Mouse (Mus musculus): Measurements from ENCODE around the gene Slc41a2. TPM values are rescaled to one million over a fixed set of nuclear protein-coding genes. Genes with fewer than 3 reads are reported as not detected.
A peak's percentile ranks its signal among the peaks of the same experiment; 100 is the strongest.

Gene Slc41a2
- 0.15 TPM in 1 of 2 replicates, not detected in the other for polyA plus RNA-seq (2015; fragmentation: Nextera tagmentation; extraction: Ambion mirVana)

- Histone ChIP-seq H3K9ac (ENCODE audit: low read depth, low read length) (no peak within 1 kb of the TSS), H3K4me3 (ENCODE audit: low read depth, low read length) (peak within 1 kb of the TSS; percentile 54), H3K27me3 (ENCODE audit: control insufficient read depth, insufficient read depth, low read depth, low read length) (peaks cover 38% of the 10 kb centered on the region), H3K4me1 (ENCODE audit: control insufficient read depth, low read depth, low read length) (no peaks in the 10 kb centered on the region; the same call in 1 of the 2 replicates), H3K9me3 (replicated peaks; ENCODE audit: control insufficient read depth, low read length) (no peaks in the 10 kb centered on the region), H3K4me2 (ENCODE audit: low read depth, low read length) (peak within 1 kb of the TSS; percentile 65), H3K27ac (ENCODE audit: low read length) (no peak within 1 kb of the TSS), H3K36me3 (ENCODE audit: control insufficient read depth, insufficient read depth) (no peaks in the 10 kb centered on the region)
- 1% methylated on average over 89 of the region's 102 CpGs for WGBS (ENCODE audit: insufficient replicate concordance)
- ATAC-seq (ENCODE audit: low read depth), result no peak
Measured at GRCm38 (mm10) chr10:83337159-83337951, at the start of gene Slc41a2. Gene Slc41a2, minus strand, starts transcription at chr10:83337882.

GRCm38 (mm10) chr10:83385330-83385910 lies 47.7 kb upstream of the Slc41a2 start:
- H3K27ac ChIP-seq (ENCODE audit: low read length), result no peak overlapping the region
- no peak overlapping the region for H3K4me2 ChIP-seq (ENCODE audit: low read depth, low read length)
- H3K9ac ChIP-seq (ENCODE audit: low read depth, low read length), result no peak overlapping the region
- no peak overlapping the region for H3K4me3 ChIP-seq (ENCODE audit: low read depth, low read length)
- WGBS (ENCODE audit: insufficient replicate concordance), result 74% methylated on average over 7 of the region's 7 CpGs
- no peaks in the 10 kb centered on the region for H3K9me3 ChIP-seq (replicated peaks; ENCODE audit: control insufficient read depth, low read length)
- no peaks in the 10 kb centered on the region for H3K27me3 ChIP-seq (ENCODE audit: control insufficient read depth, insufficient read depth, low read depth, low read length)
- no peak for ATAC-seq (ENCODE audit: low read depth)
- H3K36me3 ChIP-seq (ENCODE audit: control insufficient read depth, insufficient read depth), result 0 out of 2 replicates have a peak, but pooled peaks cover 2% of the 10 kb centered on the region
- no peaks in the 10 kb centered on the region; the same call in 1 of the 2 replicates for H3K4me1 ChIP-seq (ENCODE audit: control insufficient read depth, low read depth, low read length)

GRCm38 (mm10) chr10:83384456-83385215 lies 47.0 kb upstream of the Slc41a2 start:
- WGBS (ENCODE audit: insufficient replicate concordance), result 43% methylated on average over 8 of the region's 8 CpGs
- Histone ChIP-seq H3K36me3 (ENCODE audit: control insufficient read depth, insufficient read depth) (0 out of 2 replicates have a peak, but pooled peaks cover 2% of the 10 kb centered on the region), H3K4me2 (ENCODE audit: low read depth, low read length) (peak overlapping the region; percentile 25), H3K9me3 (replicated peaks; ENCODE audit: control insufficient read depth, low read length) (no peaks in the 10 kb centered on the region), H3K27ac (ENCODE audit: low read length) (no peak overlapping the region), H3K27me3 (ENCODE audit: control insufficient read depth, insufficient read depth, low read depth, low read length) (no peaks in the 10 kb centered on the region), H3K9ac (ENCODE audit: low read depth, low read length) (no peak overlapping the region), H3K4me1 (ENCODE audit: control insufficient read depth, low read depth, low read length) (no peaks in the 10 kb centered on the region; the same call in 1 of the 2 replicates), H3K4me3 (ENCODE audit: low read depth, low read length) (peak overlapping the region; percentile 20; the same call in 1 of the 2 replicates)
- ATAC-seq (ENCODE audit: low read depth), result peak; percentile 70

- Histone ChIP-seq H3K27ac (ENCODE audit: low read length) (no peak overlapping the region), H3K9me3 (replicated peaks; ENCODE audit: control insufficient read depth, low read length) (no peaks in the 10 kb centered on the region), H3K4me3 (ENCODE audit: low read depth, low read length) (peak overlapping the region; percentile 8; the same call in 1 of the 2 replicates), H3K27me3 (ENCODE audit: control insufficient read depth, insufficient read depth, low read depth, low read length) (no peaks in the 10 kb centered on the region), H3K4me1 (ENCODE audit: control insufficient read depth, low read depth, low read length) (no peaks in the 10 kb centered on the region; the same call in 1 of the 2 replicates), H3K9ac (ENCODE audit: low read depth, low read length) (no peak overlapping the region), H3K36me3 (ENCODE audit: control insufficient read depth, insufficient read depth) (0 out of 2 replicates have a peak, but pooled peaks cover 2% of the 10 kb centered on the region), H3K4me2 (ENCODE audit: low read depth, low read length) (peak overlapping the region; percentile 25)
- 75% methylated on average over 13 of the region's 13 CpGs for WGBS (ENCODE audit: insufficient replicate concordance)
- no peak for ATAC-seq (ENCODE audit: low read depth)
Measured at GRCm38 (mm10) chr10:83383863-83384262, 46.2 kb upstream of the Slc41a2 start.

- no peaks in the 10 kb centered on the region; the same call in 1 of the 2 replicates for H3K4me1 ChIP-seq (ENCODE audit: control insufficient read depth, low read depth, low read length)
- H3K4me3 ChIP-seq (ENCODE audit: low read depth, low read length), result no peak overlapping the region
- no peak for ATAC-seq (ENCODE audit: low read depth)
- no peaks in the 10 kb centered on the region for H3K9me3 ChIP-seq (replicated peaks; ENCODE audit: control insufficient read depth, low read length)
- H3K9ac ChIP-seq (ENCODE audit: low read depth, low read length), result no peak overlapping the region
- no peak overlapping the region for H3K27ac ChIP-seq (ENCODE audit: low read length)
- H3K27me3 ChIP-seq (ENCODE audit: control insufficient read depth, insufficient read depth, low read depth, low read length), result no peaks in the 10 kb centered on the region
- WGBS (ENCODE audit: insufficient replicate concordance), result 33% methylated on average over 2 of the region's 2 CpGs
- no peak overlapping the region for H3K4me2 ChIP-seq (ENCODE audit: low read depth, low read length)
- H3K36me3 ChIP-seq (ENCODE audit: control insufficient read depth, insufficient read depth), result 0 out of 2 replicates have a peak, but pooled peaks cover 2% of the 10 kb centered on the region
Measured at GRCm38 (mm10) chr10:83382988-83383387, 45.3 kb upstream of the Slc41a2 start.

- H3K4me2 ChIP-seq (ENCODE audit: low read depth, low read length), result no peak overlapping the region
- H3K4me1 ChIP-seq (ENCODE audit: control insufficient read depth, low read depth, low read length), result no peaks in the 10 kb centered on the region; the same call in 1 of the 2 replicates
- 0 out of 2 replicates have a peak, but pooled peaks cover 2% of the 10 kb centered on the region for H3K36me3 ChIP-seq (ENCODE audit: control insufficient read depth, insufficient read depth)
- H3K4me3 ChIP-seq (ENCODE audit: low read depth, low read length), result no peak overlapping the region
- WGBS (ENCODE audit: insufficient replicate concordance), result 68% methylated on average over 4 of the region's 4 CpGs
- no peak for ATAC-seq (ENCODE audit: low read depth)
- H3K9ac ChIP-seq (ENCODE audit: low read depth, low read length), result no peak overlapping the region
- no peak overlapping the region for H3K27ac ChIP-seq (ENCODE audit: low read length)
- no peaks in the 10 kb centered on the region for H3K9me3 ChIP-seq (replicated peaks; ENCODE audit: control insufficient read depth, low read length)
- H3K27me3 ChIP-seq (ENCODE audit: control insufficient read depth, insufficient read depth, low read depth, low read length), result no peaks in the 10 kb centered on the region
Measured at GRCm38 (mm10) chr10:83382528-83382927, 44.8 kb upstream of the Slc41a2 start.

GRCm38 (mm10) chr10:83380501-83380900 lies 42.8 kb upstream of the Slc41a2 start:
- H3K4me3 ChIP-seq (ENCODE audit: low read depth, low read length), result no peak overlapping the region
- H3K4me1 ChIP-seq (ENCODE audit: control insufficient read depth, low read depth, low read length), result no peaks in the 10 kb centered on the region; the same call in 1 of the 2 replicates
- H3K4me2 ChIP-seq (ENCODE audit: low read depth, low read length), result no peak overlapping the region
- no peaks in the 10 kb centered on the region for H3K9me3 ChIP-seq (replicated peaks; ENCODE audit: control insufficient read depth, low read length)
- no peak for ATAC-seq (ENCODE audit: low read depth)
- 71% methylated on average over 2 of the region's 2 CpGs for WGBS (ENCODE audit: insufficient replicate concordance)
- H3K36me3 ChIP-seq (ENCODE audit: control insufficient read depth, insufficient read depth), result 0 out of 2 replicates have a peak, but pooled peaks cover 2% of the 10 kb centered on the region
- no peaks in the 10 kb centered on the region for H3K27me3 ChIP-seq (ENCODE audit: control insufficient read depth, insufficient read depth, low read depth, low read length)
- no peak overlapping the region for H3K27ac ChIP-seq (ENCODE audit: low read length)
- no peak overlapping the region for H3K9ac ChIP-seq (ENCODE audit: low read depth, low read length)

GRCm38 (mm10) chr10:83378083-83378833 lies 40.6 kb upstream of the Slc41a2 start:
- Histone ChIP-seq H3K27ac (ENCODE audit: low read length) (no peak overlapping the region), H3K9me3 (replicated peaks; ENCODE audit: control insufficient read depth, low read length) (no peaks in the 10 kb centered on the region), H3K4me2 (ENCODE audit: low read depth, low read length) (no peak overlapping the region), H3K27me3 (ENCODE audit: control insufficient read depth, insufficient read depth, low read depth, low read length) (no peaks in the 10 kb centered on the region), H3K4me3 (ENCODE audit: low read depth, low read length) (no peak overlapping the region), H3K4me1 (ENCODE audit: control insufficient read depth, low read depth, low read length) (no peaks in the 10 kb centered on the region), H3K9ac (ENCODE audit: low read depth, low read length) (no peak overlapping the region), H3K36me3 (ENCODE audit: control insufficient read depth, insufficient read depth) (0 out of 2 replicates have a peak, but pooled peaks cover 2% of the 10 kb centered on the region)
- WGBS (ENCODE audit: insufficient replicate concordance), result 67% methylated on average over 9 of the region's 9 CpGs
- ATAC-seq (ENCODE audit: low read depth), result no peak

All from liver, embryonic 16.5 days (tissue).